Comparison of ENCODE assay signal across 11 mouse cellular contexts in genomic region chr13:28545337-28545736, GRCm38 (mm10).
DNase-seq lines count a peak whose midpoint lies in the region; ATAC-seq and TF ChIP-seq lines count a peak whose summit lies in the region.
"Had no signal": no experiment of that assay in that cellular context is flagged by ENCODE, and none has a peak within 500 bp of the region (broad histone marks: within the 10 kb centered on the region; RNA-seq: fewer than 3 reads in every experiment).

No protein-coding gene starts in this region.

- no peak for TF ChIP-seq CTCF in midbrain, postnatal 0 days (IDR thresholded peaks at IDR 0.05)

- H3K27ac ChIP-seq in hindbrain, embryonic 11.5 days (ENCODE audit: low read depth, low read length) = no peak overlapping the region
- peak overlapping the region; percentile 32; the same call in 1 of the 2 replicates for H3K27ac ChIP-seq in midbrain, postnatal 0 days (ENCODE audit: low read depth, low read length)
- H3K27ac ChIP-seq: gastrocnemius, adult 2 months; liver, embryonic 15.5 days had no signal

- H3K27me3 ChIP-seq in hindbrain, embryonic 11.5 days (ENCODE audit: control insufficient read depth, insufficient read depth, low read length) = no peaks in the 10 kb centered on the region
- H3K27me3 ChIP-seq in midbrain, postnatal 0 days (ENCODE audit: insufficient read depth, low read length) = no peaks in the 10 kb centered on the region
- H3K27me3 ChIP-seq: liver, embryonic 15.5 days had no signal

- ATAC-seq in hindbrain, embryonic 11.5 days (ENCODE audit: low FRiP score) = peak; percentile 15; the same call in 1 of the 2 replicates
- no peak for ATAC-seq in midbrain, postnatal 0 days (ENCODE audit: low FRiP score)

- 0 out of 2 replicates have a peak, but pooled peaks cover 4% of the 10 kb centered on the region for H3K4me1 ChIP-seq in hindbrain, embryonic 11.5 days (replicated peaks; ENCODE audit: control insufficient read depth, insufficient read depth, low read length)
- H3K4me1 ChIP-seq in midbrain, postnatal 0 days (ENCODE audit: insufficient read depth, low read length) = peaks cover 13% of the 10 kb centered on the region; the same call in 1 of the 2 replicates
- H3K4me1 ChIP-seq: liver, embryonic 15.5 days had no signal

- WGBS in hindbrain, embryonic 11.5 days = 44% methylated on average over 2 of the region's 2 CpGs
- 32% methylated on average over 2 of the region's 2 CpGs for WGBS in midbrain, postnatal 0 days

- H3K4me2 ChIP-seq in hindbrain, embryonic 11.5 days (replicated peaks; ENCODE audit: low read depth, low read length) = no peak overlapping the region
- H3K4me2 ChIP-seq in midbrain, postnatal 0 days (ENCODE audit: low read depth, low read length, poor library complexity, severe bottlenecking) = no peak overlapping the region
- H3K4me2 ChIP-seq: liver, embryonic 15.5 days had no signal

- no peaks in the 10 kb centered on the region for H3K36me3 ChIP-seq in hindbrain, embryonic 11.5 days (ENCODE audit: control insufficient read depth, insufficient read depth, low read length)
- no peaks in the 10 kb centered on the region for H3K36me3 ChIP-seq in midbrain, postnatal 0 days (ENCODE audit: insufficient read depth, low read length)
- H3K36me3 ChIP-seq: liver, embryonic 15.5 days had no signal

- no peaks in the 10 kb centered on the region for H3K9me3 ChIP-seq in hindbrain, embryonic 11.5 days (ENCODE audit: control insufficient read depth, low read length)
- H3K9me3 ChIP-seq in midbrain, postnatal 0 days (ENCODE audit: low read length) = no peaks in the 10 kb centered on the region
- H3K9me3 ChIP-seq: liver, embryonic 15.5 days had no signal

- peak; percentile 25 for DNase-seq in layer of hippocampus, adult 11-12 months (ENCODE audit: low spot score)
- DNase-seq in layer of hippocampus, postnatal 36 days = no peak
- no peak for DNase-seq in hindbrain, embryonic 11.5 days (ENCODE audit: low spot score)
- DNase-seq in kidney, postnatal 25 days = peak; percentile 30 to 63
- DNase-seq in midbrain, postnatal 0 days (ENCODE audit: low spot score) = no peak
- DNase-seq in urinary bladder, postnatal 25 days (ENCODE audit: low spot score) = no peak
- no peak for DNase-seq in cerebellum, postnatal 4 days (ENCODE audit: low spot score in 2 of 2)
- DNase-seq in adrenal gland, postnatal 10 days = no peak
- DNase-seq: cerebellum, adult 8-10 months; gastrocnemius, adult 2 months had no signal

- no peak overlapping the region for H3K9ac ChIP-seq in hindbrain, embryonic 11.5 days (ENCODE audit: low read depth, low read length)
- no peak overlapping the region for H3K9ac ChIP-seq in midbrain, postnatal 0 days (replicated peaks; ENCODE audit: low read length, poor library complexity, severe bottlenecking)
- H3K9ac ChIP-seq: liver, embryonic 15.5 days had no signal

- no peak overlapping the region for H3K4me3 ChIP-seq in hindbrain, embryonic 11.5 days (ENCODE audit: low read depth, low read length)
- H3K4me3 ChIP-seq in midbrain, postnatal 0 days (ENCODE audit: low read depth, low read length) = no peak overlapping the region
- H3K4me3 ChIP-seq: gastrocnemius, adult 2 months; liver, embryonic 15.5 days had no signal

Comparison
In these comparisons a context has a peak if more than half of its experiments do, and no peak if none do; other contexts are left out.
1. DNase-seq: peak in layer of hippocampus, adult 11-12 months (single experiment) and kidney, postnatal 25 days (2 of 2); none in layer of hippocampus, postnatal 36 days (0 of 2), hindbrain, embryonic 11.5 days (single experiment), midbrain, postnatal 0 days (single experiment), urinary bladder, postnatal 25 days (single experiment), cerebellum, postnatal 4 days (0 of 2) and adrenal gland, postnatal 10 days (single experiment).